Mouse (Mus musculus): ENCODE data around the gene Uchl4.

- TF ChIP-seq CTCF (IDR thresholded peaks at IDR 0.05; ENCODE audit: extremely low read depth, insufficient read depth, insufficient read length, insufficient replicate concordance), result no peak
- no peak for TF ChIP-seq POLR2A (IDR thresholded peaks at IDR 0.05; ENCODE audit: low read depth, low read length)
These were observed 39.4 kb upstream of the Uchl4 start for GRCm38 (mm10) chr9:64195554-64195953.
